Mouse (Mus musculus) small intestine, adult 10 weeks (tissue): ENCODE results near the gene Olfr935. TPM values are rescaled to one million over a fixed set of nuclear protein-coding genes. Genes with fewer than 3 reads are reported as not detected.

ENCODE experiments used
- polyA plus RNA-seq: library from polyadenylated mRNA; stranded (reverse); fragments of 350-450 nt; fragmentation: Illumina TruSeq; extraction: RNeasy Lipid Tissue Mini Kit (QIAGEN cat#74804); gene quantifications from one replicate; pipeline ENCODE4 v1.2.3, GENCODE M21; 2014; ENCODE audit warnings: low replicate concordance

The Olfr935 gene
- polyA plus RNA-seq, result not detected

DNA sequence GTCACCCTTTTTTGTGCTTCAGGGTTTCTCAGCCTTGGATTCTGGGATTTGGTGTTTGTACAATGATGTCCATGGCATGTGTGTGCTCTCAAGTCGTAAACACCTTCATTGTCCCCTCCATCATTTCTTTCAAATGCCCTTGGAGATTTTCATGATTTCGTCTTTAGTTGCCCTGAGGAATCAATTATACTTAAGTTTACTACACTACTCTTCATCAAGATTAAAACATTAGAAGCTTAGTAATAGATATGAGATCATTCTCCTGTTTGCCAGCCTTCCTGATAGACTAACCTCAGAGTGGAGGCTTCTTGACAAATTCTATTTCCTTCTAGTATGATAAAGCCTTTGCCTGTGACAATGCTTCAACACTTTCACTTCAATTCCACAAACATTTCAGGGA lies at the start of gene Olfr935:
Olfr935 (minus strand) TSS at position 101 of the 400 bp plus-strand sequence.

DNA sequence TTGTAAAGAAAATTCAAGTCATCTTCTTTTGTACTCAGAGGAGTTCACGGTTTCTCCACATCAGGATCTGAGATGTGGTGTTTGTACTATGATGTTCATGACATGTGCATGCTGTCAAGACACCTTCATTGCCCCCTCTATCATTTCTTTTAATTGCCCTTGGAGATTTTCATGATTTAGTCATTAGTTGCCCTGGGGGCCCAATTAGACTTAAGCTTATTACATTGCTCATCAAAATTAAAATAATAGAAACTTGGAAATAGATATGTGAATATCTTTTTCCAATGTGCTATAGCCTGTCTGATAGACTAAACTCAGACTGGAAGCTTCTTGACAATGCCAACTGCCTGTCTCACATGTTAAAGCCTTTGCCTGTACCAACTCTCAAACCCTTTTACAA lies 23.8 kb upstream of the Olfr935 start, which contains the start of gene Olfr146:
Olfr146 (minus strand) TSS at position 101 of the 400 bp plus-strand sequence.

DNA sequence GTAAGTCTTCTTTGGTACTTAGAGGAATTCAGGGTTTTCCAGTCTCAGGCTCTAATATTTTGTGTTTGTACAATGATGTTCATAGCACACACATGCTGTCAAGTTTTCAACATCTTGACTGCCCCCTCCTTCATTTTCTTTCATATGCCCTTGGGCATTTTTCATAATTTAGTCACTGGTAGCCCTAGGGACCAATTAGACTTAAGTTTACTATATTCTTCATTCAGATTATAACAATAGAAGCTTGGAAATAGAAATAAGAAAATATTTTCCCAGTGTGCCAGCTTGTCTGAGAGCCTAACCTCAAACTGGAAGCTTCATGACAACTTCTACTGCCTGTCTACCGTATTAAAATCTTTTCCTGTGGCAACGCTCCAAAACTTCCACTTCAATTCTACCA lies 11.3 kb downstream of the Olfr935 start, which contains the start of gene Olfr934:
Olfr934 (minus strand) TSS at position 101 of the 400 bp plus-strand sequence.

DNA sequence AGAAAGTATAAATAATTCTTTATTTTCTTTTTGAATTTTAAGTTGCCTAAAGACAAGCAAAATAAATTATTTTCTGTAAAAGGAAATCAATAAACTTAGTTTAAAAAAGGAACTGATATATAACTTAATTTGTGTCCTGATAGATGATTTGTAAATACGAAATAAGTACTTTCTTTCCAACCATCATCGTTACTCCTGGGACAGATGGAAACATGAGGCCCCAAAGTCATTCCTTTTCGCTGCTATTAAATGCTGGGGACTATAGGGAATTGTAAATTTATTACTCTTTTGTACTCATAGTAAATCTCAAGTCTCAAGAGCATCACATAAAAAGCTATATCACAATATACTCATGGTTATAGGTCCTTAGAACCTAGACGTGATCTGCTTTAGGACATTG lies 27.5 kb downstream of the Olfr935 start, which contains the start of gene Olfr933:
Olfr933 (plus strand) TSS at position 301 of the 400 bp plus-strand sequence.

Other genes with a start within 250 kb of the Olfr935 start
- gene Olfr920, start 247.4 kb downstream of the Olfr935 start, polyA plus RNA-seq, result 0.52 TPM
- gene Olfr921, start 226.6 kb downstream of the Olfr935 start, polyA plus RNA-seq, result 0.15 TPM
- not detected for gene Olfr922, start 185.1 kb downstream of the Olfr935 start, polyA plus RNA-seq
- gene Olfr923, start 173.1 kb downstream of the Olfr935 start, polyA plus RNA-seq, result not detected
- not detected for gene Olfr924, start 155.2 kb downstream of the Olfr935 start, polyA plus RNA-seq
- gene Olfr26, start 144.6 kb downstream of the Olfr935 start, polyA plus RNA-seq, result not detected
- gene Olfr926, start 122.6 kb downstream of the Olfr935 start, polyA plus RNA-seq, result not detected
- gene Olfr930, start 69.9 kb downstream of the Olfr935 start, polyA plus RNA-seq, result not detected
- gene Olfr933, start 27.4 kb downstream of the Olfr935 start, polyA plus RNA-seq, result not detected
- not detected for gene Olfr934, start 11.4 kb downstream of the Olfr935 start, polyA plus RNA-seq
- gene Olfr146, start 23.7 kb upstream of the Olfr935 start, polyA plus RNA-seq, result not detected
- not detected for gene Olfr937, start 65.3 kb upstream of the Olfr935 start, polyA plus RNA-seq
- gene Olfr938, start 79.2 kb upstream of the Olfr935 start, polyA plus RNA-seq, result not detected
- not detected for gene Olfr27, start 128.4 kb upstream of the Olfr935 start, polyA plus RNA-seq
- not detected for gene Olfr943, start 166.6 kb upstream of the Olfr935 start, polyA plus RNA-seq
- not detected for gene Olfr944, start 202.2 kb upstream of the Olfr935 start, polyA plus RNA-seq